Mouse (Mus musculus): ENCODE data around the gene Srcin1.

Gene Srcin1

DNA sequence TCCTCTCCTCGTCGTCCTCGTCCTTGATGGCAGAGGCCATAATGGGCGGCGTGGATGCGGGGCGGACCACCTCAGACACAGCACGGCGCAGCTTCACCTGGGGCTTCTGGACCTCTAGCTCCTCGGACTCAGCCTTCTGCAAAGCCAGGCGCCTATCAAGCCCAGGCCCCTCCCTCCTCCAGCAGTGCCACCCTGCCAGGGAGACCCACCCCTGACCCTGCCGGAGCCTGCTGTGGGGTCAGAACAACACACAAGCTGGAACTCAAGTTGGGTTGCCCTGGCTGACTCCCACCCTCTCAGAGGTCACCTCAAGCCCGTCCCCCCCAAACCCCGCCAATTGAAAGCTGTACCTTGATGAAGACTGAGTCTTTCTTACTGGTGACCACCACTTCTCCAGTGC lies 52.9 kb downstream of the Srcin1 start:
- DNase-seq (ENCODE audit: low read depth, low spot score), result no peak
- Histone ChIP-seq H3K36me3 (ENCODE audit: control insufficient read depth, insufficient read depth, low read length, poor library complexity, severe bottlenecking) (no peaks in the 10 kb centered on the region), H3K27me3 (ENCODE audit: control insufficient read depth, insufficient read depth, low read length, poor library complexity, severe bottlenecking) (no peaks in the 10 kb centered on the region; the same call in 1 of the 2 replicates)

GRCm38 (mm10) chr11:97521741-97522474 lies 54.1 kb downstream of the Srcin1 start:
- H3K27me3 ChIP-seq (ENCODE audit: control insufficient read depth, insufficient read depth, low read length, poor library complexity, severe bottlenecking), result no peaks in the 10 kb centered on the region; the same call in 1 of the 2 replicates
- no peaks in the 10 kb centered on the region for H3K36me3 ChIP-seq (ENCODE audit: control insufficient read depth, insufficient read depth, low read length, poor library complexity, severe bottlenecking)

DNA sequence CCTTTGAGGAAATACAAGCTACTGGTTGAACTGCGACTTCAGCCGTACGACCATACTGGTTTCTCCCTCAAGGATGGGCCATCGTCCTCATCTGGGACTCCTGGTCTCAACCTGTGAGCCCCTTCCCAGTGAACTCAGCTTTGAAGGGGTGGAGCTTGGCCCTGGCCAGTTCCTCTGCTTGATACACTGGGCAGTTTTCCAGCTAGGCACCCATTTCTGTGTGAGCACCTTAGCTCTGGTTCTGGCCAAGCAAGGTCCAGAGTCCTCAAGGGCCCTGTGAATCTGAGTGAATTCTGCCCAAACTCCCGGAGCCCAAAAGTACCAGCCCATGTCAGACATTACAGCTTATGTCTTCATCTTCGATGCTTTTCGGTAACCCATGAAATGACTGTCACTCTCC lies 55.4 kb downstream of the Srcin1 start:
- DNase-seq (ENCODE audit: low read depth, low spot score), result no peak
- H3K27me3 ChIP-seq (ENCODE audit: control insufficient read depth, insufficient read depth, low read length, poor library complexity, severe bottlenecking), result no peaks in the 10 kb centered on the region; the same call in 1 of the 2 replicates
- H3K36me3 ChIP-seq (ENCODE audit: control insufficient read depth, insufficient read depth, low read length, poor library complexity, severe bottlenecking), result no peaks in the 10 kb centered on the region

More at GRCm38 (mm10) chr11:97521741-97522474, 54.1 kb downstream of the Srcin1 start:
- DNase-seq (ENCODE audit: low read depth, low spot score), result no peak

DNA sequence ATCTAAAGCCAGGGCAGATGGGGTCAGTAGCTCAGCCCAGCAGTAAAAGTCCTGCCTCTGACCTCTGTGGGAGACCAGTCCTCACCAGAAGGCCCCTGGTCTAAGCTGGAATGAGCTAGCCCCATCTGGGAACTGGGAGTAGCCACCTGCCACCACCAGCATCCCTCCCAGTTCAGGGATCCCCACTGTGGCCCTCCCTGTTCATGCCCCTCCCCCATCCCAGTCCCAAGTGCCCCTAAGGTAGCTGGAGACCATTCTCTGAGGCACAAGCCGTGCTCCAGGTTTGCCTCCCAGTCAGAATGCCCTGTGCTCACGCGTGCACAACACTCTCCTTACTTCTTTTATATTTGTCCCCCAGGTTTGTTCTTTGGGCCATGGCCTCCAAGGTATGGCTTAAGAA lies 62.9 kb downstream of the Srcin1 start:
- no peaks in the 10 kb centered on the region for H3K36me3 ChIP-seq (ENCODE audit: control insufficient read depth, insufficient read depth, low read length, poor library complexity, severe bottlenecking)
- no peak for DNase-seq (ENCODE audit: low read depth, low spot score)
- no peaks in the 10 kb centered on the region for H3K27me3 ChIP-seq (ENCODE audit: control insufficient read depth, insufficient read depth, low read length, poor library complexity, severe bottlenecking)

GRCm38 (mm10) chr11:97512511-97512910 lies 63.5 kb downstream of the Srcin1 start:
- H3K36me3 ChIP-seq (ENCODE audit: control insufficient read depth, insufficient read depth, low read length, poor library complexity, severe bottlenecking), result no peaks in the 10 kb centered on the region
- DNase-seq (ENCODE audit: low read depth, low spot score), result no peak
- no peaks in the 10 kb centered on the region for H3K27me3 ChIP-seq (ENCODE audit: control insufficient read depth, insufficient read depth, low read length, poor library complexity, severe bottlenecking)

- Histone ChIP-seq H3K36me3 (ENCODE audit: control insufficient read depth, insufficient read depth, low read length, poor library complexity, severe bottlenecking) (no peaks in the 10 kb centered on the region), H3K27me3 (ENCODE audit: control insufficient read depth, insufficient read depth, low read length, poor library complexity, severe bottlenecking) (no peaks in the 10 kb centered on the region)
- DNase-seq (ENCODE audit: low read depth, low spot score), result peak; percentile 62
These were observed 64.2 kb downstream of the Srcin1 start for GRCm38 (mm10) chr11:97511661-97512369.

- H3K36me3 ChIP-seq (ENCODE audit: control insufficient read depth, insufficient read depth, low read length, poor library complexity, severe bottlenecking), result no peaks in the 10 kb centered on the region
- DNase-seq (ENCODE audit: low read depth, low spot score), result peak; percentile 67
- H3K27me3 ChIP-seq (ENCODE audit: control insufficient read depth, insufficient read depth, low read length, poor library complexity, severe bottlenecking), result no peaks in the 10 kb centered on the region
These were observed 64.9 kb downstream of the Srcin1 start for GRCm38 (mm10) chr11:97510966-97511660.

- H3K36me3 ChIP-seq (ENCODE audit: control insufficient read depth, insufficient read depth, low read length, poor library complexity, severe bottlenecking), result no peaks in the 10 kb centered on the region
- DNase-seq (ENCODE audit: low read depth, low spot score), result peak; percentile 5
- H3K27me3 ChIP-seq (ENCODE audit: control insufficient read depth, insufficient read depth, low read length, poor library complexity, severe bottlenecking), result no peaks in the 10 kb centered on the region
These were observed 66.1 kb downstream of the Srcin1 start for GRCm38 (mm10) chr11:97509715-97510485.

DNA sequence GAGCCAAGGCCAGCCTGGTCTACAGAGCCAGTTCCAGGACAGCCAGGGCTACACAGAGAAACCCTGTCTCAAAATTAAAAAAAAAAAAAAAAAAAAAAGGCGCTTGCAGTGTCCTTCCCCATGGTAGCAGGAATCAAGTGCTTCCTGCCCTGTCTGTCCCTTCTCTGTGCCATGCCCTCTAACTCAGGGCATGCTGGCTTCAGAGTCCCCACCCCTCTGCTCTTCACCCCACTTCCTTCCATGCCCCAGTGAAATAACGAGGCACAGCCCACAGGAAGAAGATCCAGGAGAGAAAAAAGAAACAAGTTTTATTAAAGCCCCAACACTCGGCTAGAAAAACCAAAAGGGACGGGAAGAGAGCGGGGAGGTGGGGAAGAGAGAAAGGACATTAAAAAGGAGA lies 66.9 kb downstream of the Srcin1 start:
- Histone ChIP-seq H3K36me3 (ENCODE audit: control insufficient read depth, insufficient read depth, low read length, poor library complexity, severe bottlenecking) (no peaks in the 10 kb centered on the region), H3K27me3 (ENCODE audit: control insufficient read depth, insufficient read depth, low read length, poor library complexity, severe bottlenecking) (no peaks in the 10 kb centered on the region)
- DNase-seq (ENCODE audit: low read depth, low spot score), result no peak

GRCm38 (mm10) chr11:97508198-97508597 lies 67.8 kb downstream of the Srcin1 start:
- Histone ChIP-seq H3K36me3 (ENCODE audit: control insufficient read depth, insufficient read depth, low read length, poor library complexity, severe bottlenecking) (no peaks in the 10 kb centered on the region), H3K27me3 (ENCODE audit: control insufficient read depth, insufficient read depth, low read length, poor library complexity, severe bottlenecking) (no peaks in the 10 kb centered on the region)
- no peak for DNase-seq (ENCODE audit: low read depth, low spot score)

- no peaks in the 10 kb centered on the region for H3K36me3 ChIP-seq (ENCODE audit: control insufficient read depth, insufficient read depth, low read length, poor library complexity, severe bottlenecking)
- no peak for DNase-seq (ENCODE audit: low read depth, low spot score)
- no peaks in the 10 kb centered on the region for H3K27me3 ChIP-seq (ENCODE audit: control insufficient read depth, insufficient read depth, low read length, poor library complexity, severe bottlenecking)
These were observed 69.7 kb downstream of the Srcin1 start for GRCm38 (mm10) chr11:97506331-97506730.

GRCm38 (mm10) chr11:97505784-97506183 lies 70.2 kb downstream of the Srcin1 start:
- no peaks in the 10 kb centered on the region for H3K27me3 ChIP-seq (ENCODE audit: control insufficient read depth, insufficient read depth, low read length, poor library complexity, severe bottlenecking)
- no peaks in the 10 kb centered on the region for H3K36me3 ChIP-seq (ENCODE audit: control insufficient read depth, insufficient read depth, low read length, poor library complexity, severe bottlenecking)

GRCm38 (mm10) chr11:97502846-97503245 lies 73.1 kb downstream of the Srcin1 start:
- Histone ChIP-seq H3K27me3 (ENCODE audit: control insufficient read depth, insufficient read depth, low read length, poor library complexity, severe bottlenecking) (no peaks in the 10 kb centered on the region), H3K36me3 (ENCODE audit: control insufficient read depth, insufficient read depth, low read length, poor library complexity, severe bottlenecking) (no peaks in the 10 kb centered on the region)
- DNase-seq (ENCODE audit: low read depth, low spot score), result no peak

More at GRCm38 (mm10) chr11:97505784-97506183, 70.2 kb downstream of the Srcin1 start:
- DNase-seq (ENCODE audit: low read depth, low spot score), result no peak

- H3K36me3 ChIP-seq (ENCODE audit: control insufficient read depth, insufficient read depth, low read length, poor library complexity, severe bottlenecking), result no peaks in the 10 kb centered on the region
- H3K27me3 ChIP-seq (ENCODE audit: control insufficient read depth, insufficient read depth, low read length, poor library complexity, severe bottlenecking), result no peaks in the 10 kb centered on the region
- no peak for DNase-seq (ENCODE audit: low read depth, low spot score)
These were observed 73.6 kb downstream of the Srcin1 start for GRCm38 (mm10) chr11:97502383-97502782.
